Mouse (Mus musculus) thymus, postnatal 0 days (tissue): ENCODE measurements around the gene Fbxo2. TPM values are rescaled to one million over a fixed set of nuclear protein-coding genes. Genes with fewer than 3 reads are reported as not detected.

Experiments used
- microRNA-seq: library from miRNA; unstranded; fragments of <30 nt; microRNA quantifications from one replicate; pipeline ENCODE4, GENCODE M21; 2016; ENCODE audit warnings: borderline number of aligned reads
- polyA plus RNA-seq: library from polyadenylated mRNA; unstranded; fragments of >200 nt; fragmentation: Nextera tagmentation; extraction: Ambion mirVana; gene quantifications from 2 replicates; pipeline ENCODE4 v1.2.1, GENCODE M21; 2015

Gene Fbxo2
- polyA plus RNA-seq, 1 experiment from 2014 or later = 1.1 TPM

Small RNA genes lying within 50 kb of the gene (microRNA-seq; reads per million reads assigned to microRNA genes)
- not detected for gene Mir7022

Other genes starting within 250 kb of the Fbxo2 start
- gene Plod1, start 223.9 kb upstream of the Fbxo2 start, polyA plus RNA-seq = 11.4 TPM in 2 replicates
- 21.8 and 28.9 TPM in 2 replicates for gene 2510039O18Rik, start 219.7 kb upstream of the Fbxo2 start, polyA plus RNA-seq
- gene Nppb, start 174.8 kb upstream of the Fbxo2 start, polyA plus RNA-seq = 0.42 and 0.62 TPM in 2 replicates
- gene Nppa, start 159.9 kb upstream of the Fbxo2 start, polyA plus RNA-seq = 0.76 and 0.88 TPM in 2 replicates
- gene Clcn6, start 121.8 kb upstream of the Fbxo2 start, polyA plus RNA-seq = 4.1 and 4.2 TPM in 2 replicates
- 8.3 and 9.0 TPM in 2 replicates for gene Mthfr, start 121.5 kb upstream of the Fbxo2 start, polyA plus RNA-seq
- gene Agtrap, start 72.6 kb upstream of the Fbxo2 start, polyA plus RNA-seq = 43.3 and 45.2 TPM in 2 replicates
- 42.1 and 46.1 TPM in 2 replicates for gene Mad2l2, start 30.2 kb upstream of the Fbxo2 start, polyA plus RNA-seq
- gene Draxin, start 29.9 kb upstream of the Fbxo2 start, polyA plus RNA-seq = not detected in 2 replicates
- gene Fbxo6, start 8.5 kb upstream of the Fbxo2 start, polyA plus RNA-seq = 36.2 and 37.7 TPM in 2 replicates
- 10.2 and 10.9 TPM in 2 replicates for gene Fbxo44, start 139 bp upstream of the Fbxo2 start, polyA plus RNA-seq
- not detected in 2 replicates for gene Disp3, start 127.3 kb downstream of the Fbxo2 start, polyA plus RNA-seq